Mouse (Mus musculus) MEL (cell line): Measurements from ENCODE around the gene Arl3.

ENCODE experiments used
- EP300 ChIP-seq, 2 experiments: IDR thresholded peaks; 2 replicates each; pipeline ENCODE4 v1.6.1; 2011; ENCODE audit warnings: improper control_type of control experiment in 2 of 2, low read length in 2 of 2, low read depth in 1 of 2, mild to moderate bottlenecking in 1 of 2
- TCF12 ChIP-seq: IDR thresholded peaks from 2 replicates; pipeline ENCODE4 v1.6.1; 2014; ENCODE audit warnings: low read depth, mild to moderate bottlenecking, inconsistent platforms, low read length, improper control_type of control experiment, moderate library complexity

- TF ChIP-seq TCF12 (no peak), EP300 (IDR thresholded peaks at IDR 0.05; ENCODE audit: low read depth in 1 of 2, low read length in 2 of 2) (no peak)
These were observed 64.3 kb downstream of the Arl3 start for GRCm38 (mm10) chr19:46508738-46509137.
